Mouse (Mus musculus): ENCODE data around the gene Fstl4.

The Fstl4 gene

DNA sequence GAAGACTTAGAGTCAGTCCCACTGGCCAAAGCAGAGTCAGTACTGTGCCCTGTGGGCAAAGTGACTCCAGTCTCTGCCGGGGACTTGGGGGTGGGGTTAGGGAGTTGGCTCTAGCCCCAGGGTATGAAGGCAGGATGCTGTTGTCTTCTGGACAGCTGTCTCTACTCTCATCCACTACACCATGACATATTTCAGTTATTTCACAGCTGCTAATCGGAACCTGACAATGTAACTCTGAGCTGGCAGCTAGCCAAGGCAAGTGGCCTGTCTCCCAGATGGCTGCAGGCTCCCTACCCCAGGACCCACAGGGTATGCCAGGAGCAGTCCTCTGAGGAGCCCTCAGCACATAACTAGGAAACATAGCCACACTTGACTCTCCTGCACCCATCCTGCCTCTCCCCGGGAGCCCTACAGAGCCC, 334.4 kb downstream of the Fstl4 start:
- DNase-seq = no peak

DNA sequence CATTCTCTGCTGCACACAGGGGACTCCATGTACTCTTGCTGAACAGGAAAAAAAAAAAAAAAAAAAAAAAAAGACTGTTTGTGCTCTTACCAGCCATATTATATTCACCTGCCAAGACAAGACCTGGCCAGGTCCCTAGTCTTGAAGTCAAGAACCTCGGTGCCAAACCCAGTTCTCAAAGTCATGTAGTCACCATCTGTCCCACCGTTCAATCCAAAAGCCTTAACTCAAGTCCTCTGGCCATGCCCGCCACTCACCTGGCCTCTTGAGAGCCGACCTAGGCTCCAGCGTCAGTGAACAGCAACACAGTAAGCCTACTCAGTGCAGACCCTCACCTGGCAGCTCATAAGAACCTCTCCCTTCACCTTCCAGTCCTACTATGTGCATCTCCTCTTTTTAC, 334.9 kb downstream of the Fstl4 start:
- no peak for DNase-seq

DNA sequence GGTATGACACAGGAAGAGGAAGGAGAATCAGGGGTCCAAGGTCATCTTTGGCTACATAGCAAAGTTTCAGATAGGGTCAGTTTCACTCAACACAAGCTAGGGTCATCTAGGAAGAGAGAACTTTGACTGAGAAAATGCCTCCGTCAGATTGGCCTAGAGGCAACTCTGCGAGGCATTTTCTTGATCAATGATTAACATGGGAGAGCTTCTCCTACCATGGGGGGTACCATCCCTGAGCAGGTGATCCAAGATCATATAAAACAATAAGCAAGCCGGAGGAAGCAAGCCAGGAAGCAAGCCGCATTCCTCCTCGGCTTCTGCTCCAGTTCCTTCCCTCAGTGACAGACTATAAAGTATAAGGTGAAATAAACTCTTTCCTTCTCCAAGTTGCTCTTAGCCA, 337.3 kb downstream of the Fstl4 start:
- DNase-seq = peak; percentile 43

DNA sequence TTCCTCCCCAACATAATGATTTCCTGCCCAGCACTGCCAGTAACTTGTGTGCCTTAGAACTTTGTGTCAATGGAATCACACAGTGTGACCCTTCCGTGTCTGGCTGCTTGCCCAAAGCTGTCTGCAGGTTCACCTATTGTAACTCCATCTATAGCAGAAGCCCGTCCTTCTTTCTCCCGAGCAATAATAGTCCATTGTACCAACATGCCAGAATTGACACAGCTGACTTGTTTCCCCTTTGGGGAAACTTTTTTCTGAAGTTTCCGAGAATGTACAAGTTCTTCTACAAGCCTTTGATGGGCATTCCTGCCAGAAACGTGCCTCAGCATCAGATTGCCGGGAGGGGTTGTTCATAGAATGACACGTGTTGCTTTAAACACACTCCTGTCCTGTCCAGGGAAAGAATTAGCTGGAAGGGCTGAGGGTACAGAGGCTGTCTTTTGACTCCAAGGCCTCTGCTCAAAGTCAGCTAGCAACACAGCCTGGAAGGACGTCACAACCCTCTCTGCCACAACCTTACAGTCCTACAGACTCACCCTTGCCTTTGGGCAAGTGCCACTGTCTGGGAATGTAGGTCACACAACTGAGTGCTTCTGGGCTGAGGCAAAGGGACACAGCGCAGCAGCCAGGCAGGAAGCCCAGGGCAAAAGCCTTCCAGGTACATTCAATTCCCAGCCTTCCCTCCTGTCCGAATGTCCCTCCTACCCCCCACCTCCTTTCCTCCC, 339.3 kb downstream of the Fstl4 start:
- DNase-seq = peak; percentile 71

DNA sequence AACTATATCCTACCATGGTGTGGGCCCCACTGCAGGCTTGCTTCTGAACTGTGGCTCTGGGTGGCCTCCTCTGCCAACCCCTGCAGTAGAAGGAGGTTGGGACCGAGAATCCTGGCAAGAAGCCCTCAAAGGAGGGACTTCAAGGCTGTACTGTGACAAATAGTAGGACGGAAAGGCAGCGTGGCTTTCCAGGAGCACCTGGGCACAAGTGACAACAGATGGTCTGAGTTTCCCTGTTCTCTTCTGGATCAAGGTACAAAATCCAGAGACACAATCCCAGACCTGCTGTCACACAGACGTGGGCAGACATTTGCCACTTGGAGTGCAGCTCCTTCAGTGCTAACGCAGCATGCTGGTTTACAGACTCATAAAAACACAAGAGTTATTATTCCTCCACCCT, 343.3 kb downstream of the Fstl4 start:
- no peak for DNase-seq

DNA sequence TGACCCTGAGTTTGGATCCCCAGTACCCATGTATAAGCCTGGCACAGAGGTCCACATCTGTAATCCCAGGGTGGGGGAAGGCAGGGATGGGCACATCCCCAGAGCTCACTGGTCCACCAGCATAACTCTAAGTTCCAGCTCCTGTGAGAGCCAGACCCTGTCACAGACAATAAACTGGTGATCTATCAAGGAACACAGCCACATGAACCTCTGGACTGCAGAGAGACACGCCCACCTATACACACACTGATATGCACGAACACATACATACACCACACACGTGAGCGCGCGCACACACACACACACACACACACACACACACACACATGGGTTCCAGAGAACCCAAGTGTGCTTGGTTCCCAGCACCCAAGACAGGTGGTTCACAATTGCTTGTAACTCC, 344.4 kb downstream of the Fstl4 start:
- no peak for DNase-seq

DNA sequence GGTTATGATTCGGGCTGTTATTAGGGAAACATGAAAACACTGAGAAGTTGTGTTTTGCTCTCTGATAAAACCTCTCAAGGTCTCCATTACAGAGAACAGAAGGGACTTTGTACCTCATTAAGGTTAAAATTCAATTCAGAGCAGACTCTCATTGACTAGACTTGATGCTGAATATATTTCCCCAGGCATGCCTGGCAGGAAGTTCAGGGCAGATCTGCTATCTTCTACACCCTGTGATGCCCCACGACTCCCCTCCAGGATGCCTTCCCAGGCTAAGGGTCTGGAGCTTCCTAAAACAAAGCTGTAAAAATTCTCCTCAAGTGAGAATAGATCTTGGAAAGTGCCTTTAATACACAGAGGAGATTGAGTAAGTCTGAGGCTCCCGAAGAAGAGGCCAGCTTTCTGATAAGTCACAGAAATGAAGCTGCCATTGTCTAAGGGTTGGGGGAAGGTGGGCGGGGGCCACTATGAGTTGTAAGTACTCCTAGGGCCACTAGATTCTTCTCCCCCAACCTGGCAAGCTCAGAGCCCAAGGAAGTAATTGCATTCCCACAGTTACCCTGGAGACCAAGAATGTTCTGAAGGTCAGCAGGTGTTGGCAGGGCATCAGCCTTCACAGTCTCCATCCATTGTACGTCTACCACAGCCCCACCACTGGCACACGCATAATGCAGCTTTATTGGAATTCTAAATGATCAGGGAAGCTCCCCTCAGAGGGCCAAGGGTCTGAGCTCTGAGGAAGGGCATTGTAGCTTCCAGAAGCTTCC, 345.4 kb downstream of the Fstl4 start:
- DNase-seq = peak; percentile 75

DNA sequence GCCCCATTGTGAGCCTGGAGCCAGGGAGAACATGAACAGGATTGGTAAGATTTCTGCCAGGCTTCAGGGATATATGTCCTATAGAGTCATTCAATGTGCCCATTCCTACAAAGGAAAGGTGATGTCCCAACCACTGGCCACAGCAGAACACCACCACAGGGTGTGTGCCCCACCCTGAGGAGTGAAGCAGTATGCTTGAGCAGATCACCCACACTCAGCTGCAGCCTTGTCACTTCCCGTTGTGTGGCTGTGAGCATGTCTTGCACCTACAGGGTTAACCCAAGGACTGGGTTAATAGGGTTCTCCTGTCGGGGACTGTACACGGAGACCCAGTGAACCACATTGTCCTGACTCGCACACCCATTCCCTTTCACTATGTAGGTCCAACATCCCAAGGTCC, 351.3 kb downstream of the Fstl4 start:
- no peak for DNase-seq

DNA sequence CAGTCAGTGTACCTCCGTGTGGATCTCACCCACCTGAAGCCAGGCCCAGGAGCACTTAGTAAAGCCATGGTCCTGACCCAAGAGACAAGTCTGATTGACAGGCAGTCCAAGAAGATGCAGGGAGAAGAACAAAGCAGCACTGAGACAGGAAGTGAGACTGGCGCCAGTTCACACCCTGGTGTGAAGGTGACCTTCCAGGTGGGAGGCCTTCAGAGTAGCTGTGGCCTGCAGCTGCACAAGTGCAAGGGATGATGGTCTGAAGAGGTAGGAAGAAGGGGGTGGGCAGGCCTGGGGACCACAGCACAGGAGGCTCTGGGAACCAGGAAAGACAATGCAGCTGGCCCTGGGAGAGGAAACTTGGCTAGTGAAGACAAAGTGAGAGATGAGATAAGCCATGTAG, 351.9 kb downstream of the Fstl4 start:
- no peak for DNase-seq

DNA sequence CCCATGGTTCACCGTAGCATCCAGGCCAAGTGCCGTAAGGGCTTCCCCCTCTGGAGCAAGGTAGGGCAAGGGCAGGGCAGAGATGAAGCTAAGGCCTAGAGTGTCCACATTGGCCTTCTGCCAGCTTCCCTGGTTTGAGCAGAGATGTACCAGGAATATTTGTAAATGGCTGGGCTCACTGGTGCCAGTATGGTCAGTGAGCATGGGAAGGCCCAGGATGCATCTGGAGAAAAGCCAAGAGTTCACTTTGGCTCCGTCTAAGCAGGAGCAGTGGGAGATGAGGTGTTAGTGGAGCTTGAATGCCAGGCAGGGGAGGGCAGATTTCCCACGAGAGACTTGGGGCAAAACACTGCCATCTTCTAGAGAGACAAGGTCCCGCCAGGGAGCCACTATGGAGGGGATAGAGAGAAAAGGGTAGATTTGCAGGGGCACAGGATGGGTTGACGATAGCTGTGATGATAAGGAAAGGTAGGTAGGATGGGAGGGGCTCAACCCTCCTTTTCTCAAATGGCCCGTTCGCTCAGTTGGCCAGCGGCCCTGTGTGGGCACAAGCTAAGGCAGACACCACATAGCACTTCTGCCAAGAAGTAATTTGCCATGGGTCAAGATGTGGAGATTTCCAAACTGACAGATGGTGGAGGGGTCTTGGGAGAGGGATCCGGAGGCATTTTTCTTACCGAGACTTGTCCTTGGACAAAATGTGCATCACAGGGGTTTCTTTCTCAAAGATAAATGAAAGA, 354.0 kb downstream of the Fstl4 start:
- DNase-seq = peak; percentile 33

DNA sequence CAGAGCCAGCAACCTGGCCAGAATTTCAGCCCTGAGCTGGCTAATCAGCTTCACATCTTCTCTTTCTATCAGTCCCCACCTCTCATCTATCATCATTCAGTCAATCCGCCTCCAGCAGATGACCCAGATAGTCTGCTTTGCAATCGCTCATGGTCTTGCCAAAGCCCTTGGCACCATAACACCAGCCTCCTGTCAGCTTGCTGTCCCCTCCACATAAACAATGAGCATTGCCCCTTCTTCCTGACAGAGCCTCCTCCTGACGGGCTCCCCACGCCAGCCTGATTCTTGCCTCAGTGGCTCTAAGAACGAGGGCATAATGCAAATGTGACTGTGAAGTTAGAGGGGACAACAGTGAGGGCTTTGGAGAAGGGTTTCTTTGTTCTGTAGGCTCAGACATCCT, 355.5 kb downstream of the Fstl4 start:
- no peak for DNase-seq

DNA sequence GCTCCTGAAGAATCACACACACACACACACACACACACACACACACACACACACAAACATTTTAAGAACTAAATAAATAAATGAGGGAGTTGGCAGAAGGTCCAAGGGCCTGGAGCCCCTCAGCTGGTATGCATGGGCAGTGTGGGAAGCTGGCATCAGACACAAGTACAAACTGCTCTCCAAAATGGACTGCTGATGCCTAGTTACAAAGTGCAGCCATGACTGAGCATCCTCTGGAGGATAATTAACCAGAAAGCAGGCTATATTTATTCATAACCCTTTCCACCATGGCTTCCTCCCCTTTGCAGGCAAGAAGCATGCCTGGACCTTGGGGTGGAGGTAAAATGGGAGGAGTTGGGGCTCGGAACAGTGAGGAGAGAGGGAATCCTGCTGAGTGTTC, 356.8 kb downstream of the Fstl4 start:
- peak; percentile 76 for DNase-seq

DNA sequence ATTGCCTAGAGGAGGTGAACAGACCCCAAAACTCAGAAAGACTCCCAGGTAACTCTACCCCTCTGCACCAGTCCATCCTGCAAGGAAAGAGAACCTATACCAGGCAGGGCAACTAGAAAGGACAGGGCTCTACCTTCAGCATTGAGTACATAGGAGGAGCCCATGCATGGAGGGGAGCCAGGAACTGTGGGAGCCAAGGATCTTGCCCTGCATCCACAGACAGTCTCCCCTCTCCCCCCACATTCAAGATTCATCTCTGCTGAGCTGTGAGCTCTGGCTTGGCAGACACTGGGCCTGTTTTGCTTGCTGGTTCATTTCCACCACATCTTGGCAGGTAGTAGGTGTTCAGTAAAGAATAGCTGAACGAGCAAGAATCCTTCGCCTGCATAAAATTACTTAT, 360.4 kb downstream of the Fstl4 start:
- DNase-seq = no peak

DNA sequence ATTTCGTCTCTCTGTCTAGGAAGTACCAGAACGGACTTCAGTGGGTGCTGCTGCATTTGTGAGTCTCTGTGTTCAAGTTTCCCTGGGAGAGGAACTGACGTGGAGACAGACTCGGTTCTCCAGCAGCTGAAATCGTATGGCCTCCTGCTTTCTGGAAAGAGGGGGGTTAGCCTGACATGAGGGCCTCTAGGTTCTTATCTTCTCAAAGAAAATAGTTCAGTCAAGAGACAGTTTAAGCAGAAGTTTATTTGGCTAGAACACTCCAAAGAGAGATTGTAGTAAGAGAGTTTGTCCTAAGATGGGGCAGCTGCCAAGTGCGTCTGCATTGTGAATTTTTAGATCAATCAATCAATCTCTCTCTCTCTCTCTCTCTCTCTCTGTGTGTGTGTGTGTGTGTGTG, 362.2 kb downstream of the Fstl4 start:
- no peak for DNase-seq

DNA sequence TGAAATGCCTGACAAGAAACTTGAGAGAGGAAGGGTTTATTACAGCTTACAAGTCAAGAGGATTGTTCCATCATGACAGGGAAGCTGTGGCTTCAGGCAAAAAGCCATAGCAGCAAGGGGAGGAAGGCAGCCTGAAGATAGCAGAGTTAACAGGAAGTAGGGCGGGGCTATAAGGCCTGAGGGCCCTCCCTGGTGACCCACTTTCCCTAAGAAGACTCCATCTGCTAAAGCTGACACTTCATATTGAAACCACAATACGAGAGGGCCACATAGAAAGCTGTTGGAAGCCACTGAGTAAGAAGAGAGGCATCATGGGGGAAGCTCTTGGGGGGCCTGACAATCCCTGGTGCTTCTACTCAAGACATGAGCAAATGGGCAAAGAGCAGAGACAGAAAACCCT, 364.2 kb downstream of the Fstl4 start:
- DNase-seq = no peak

DNA sequence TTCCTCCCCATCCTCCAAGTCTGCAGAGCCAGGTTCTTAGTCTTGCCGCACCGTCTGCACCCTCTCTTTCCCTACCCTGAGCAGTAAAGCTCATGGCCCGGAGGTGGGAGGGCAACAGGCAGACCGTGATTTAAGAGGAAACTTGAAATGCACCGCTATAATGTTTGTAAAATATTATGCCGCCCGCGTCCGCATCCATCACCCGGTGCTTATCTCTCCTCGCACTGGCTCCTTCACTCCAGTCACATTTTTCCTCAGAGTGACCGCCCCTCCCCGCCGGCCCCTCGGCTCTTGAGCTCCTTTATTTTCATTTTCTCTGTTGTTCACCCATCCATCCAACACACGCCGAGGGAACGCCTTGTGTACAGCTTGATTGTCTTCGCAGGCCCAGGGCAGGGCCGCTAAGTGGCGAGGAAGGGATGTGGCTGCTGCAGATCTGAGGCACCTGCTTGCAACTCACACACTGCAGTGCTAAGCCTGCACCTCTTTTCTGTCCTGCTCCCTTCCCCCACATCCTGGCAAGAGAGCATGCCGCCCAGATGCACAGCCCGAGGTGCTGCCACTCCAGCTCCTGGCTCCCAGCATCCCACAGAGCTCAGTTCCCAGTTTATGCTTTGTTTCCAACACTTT, 368.1 kb downstream of the Fstl4 start:
- no peak for DNase-seq

DNA sequence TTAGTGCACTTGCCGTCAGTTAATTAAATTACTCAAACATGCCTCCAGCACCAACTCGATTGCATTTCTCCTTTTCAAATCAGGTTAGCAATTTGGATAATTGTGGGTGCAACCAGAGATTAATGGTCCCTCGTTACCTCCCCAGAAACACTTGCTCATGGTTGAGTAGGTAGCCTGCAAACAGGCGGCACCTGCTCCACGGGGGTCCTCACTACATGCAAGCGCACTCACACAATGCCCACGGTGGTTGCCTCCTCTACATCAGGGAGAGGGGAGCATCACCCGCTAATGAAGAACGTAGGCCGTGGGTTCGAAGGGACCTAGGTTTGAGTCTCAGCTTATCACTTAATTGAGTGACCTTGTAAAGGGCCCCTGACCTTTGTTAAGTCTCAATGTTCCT, 371.9 kb downstream of the Fstl4 start:
- no peak for DNase-seq

DNA sequence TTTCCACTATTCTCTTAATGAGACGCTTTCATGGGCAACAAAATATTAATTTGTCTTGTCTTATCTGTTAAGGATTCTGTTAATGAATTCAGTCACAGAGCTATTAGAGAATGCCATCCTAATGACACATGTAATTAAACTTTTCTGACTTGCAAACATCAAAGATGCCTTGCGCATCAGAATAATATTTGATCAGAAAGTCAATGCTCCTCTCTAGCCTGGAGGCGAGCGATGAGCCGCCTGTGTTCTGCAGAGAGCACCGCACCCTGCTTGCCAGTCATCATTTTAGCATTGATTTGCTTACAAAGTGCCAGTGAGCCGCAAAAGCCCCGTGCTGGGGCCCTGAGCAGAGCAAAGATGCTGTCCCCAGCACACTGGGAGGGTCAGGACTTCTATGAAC, 372.9 kb downstream of the Fstl4 start:
- no peak for DNase-seq

DNA sequence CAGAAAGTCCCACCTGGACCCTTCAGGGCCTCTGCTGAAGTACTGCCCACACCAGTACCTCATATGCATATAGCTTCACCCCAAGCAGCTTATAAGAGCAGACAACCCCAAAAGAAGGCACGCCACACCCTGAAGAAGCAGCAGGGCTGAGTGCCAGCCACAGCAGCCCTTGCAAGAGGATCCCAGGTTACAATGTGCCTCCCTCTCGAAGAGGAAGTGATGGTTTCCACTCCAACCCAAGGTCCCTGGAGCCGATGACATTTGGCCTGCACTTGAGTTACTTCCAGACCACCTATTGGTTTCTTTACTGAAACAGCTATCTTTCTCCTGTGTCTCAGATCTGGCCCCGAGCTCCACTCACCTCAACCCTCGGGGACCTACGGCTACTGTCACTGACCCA, 373.8 kb downstream of the Fstl4 start:
- DNase-seq = no peak

DNA sequence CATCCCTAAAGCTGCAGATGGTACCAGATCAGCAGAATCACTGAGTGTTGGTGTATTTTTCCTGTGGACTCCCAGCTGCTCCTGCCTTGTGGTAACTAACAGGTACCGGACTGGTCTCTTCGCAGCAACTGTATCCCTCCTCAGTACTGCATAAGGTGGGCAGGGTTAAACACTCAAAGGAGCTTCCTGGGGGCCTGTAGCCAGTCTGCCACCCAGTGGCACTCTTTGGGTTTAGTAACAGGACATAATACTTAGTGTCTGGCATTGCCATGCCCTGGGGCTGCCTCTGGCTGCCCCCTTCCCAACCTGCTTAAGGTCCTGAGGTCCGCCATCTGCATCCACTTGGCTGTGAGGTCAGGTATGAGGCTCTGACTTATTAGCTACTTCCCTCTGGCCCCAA, 375.2 kb downstream of the Fstl4 start:
- DNase-seq = no peak

DNA sequence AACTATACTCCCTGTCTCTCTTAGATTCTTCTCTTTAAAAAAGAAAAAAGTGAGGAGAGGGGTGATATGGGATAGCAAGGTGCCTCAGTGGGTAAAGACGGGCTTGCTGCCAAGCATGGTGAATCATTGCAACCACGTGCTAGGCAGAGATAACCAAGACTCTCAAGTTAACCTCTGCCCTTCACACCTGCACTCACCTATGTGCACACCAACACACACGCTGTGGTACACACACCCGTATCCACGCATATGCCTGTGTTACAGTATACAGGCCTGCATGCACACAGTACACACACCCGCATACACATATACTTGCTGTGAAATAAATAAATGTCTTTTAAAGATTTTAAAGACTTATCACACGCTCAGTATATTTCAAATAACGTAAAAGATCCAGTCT, 375.8 kb downstream of the Fstl4 start:
- no peak for DNase-seq

DNA sequence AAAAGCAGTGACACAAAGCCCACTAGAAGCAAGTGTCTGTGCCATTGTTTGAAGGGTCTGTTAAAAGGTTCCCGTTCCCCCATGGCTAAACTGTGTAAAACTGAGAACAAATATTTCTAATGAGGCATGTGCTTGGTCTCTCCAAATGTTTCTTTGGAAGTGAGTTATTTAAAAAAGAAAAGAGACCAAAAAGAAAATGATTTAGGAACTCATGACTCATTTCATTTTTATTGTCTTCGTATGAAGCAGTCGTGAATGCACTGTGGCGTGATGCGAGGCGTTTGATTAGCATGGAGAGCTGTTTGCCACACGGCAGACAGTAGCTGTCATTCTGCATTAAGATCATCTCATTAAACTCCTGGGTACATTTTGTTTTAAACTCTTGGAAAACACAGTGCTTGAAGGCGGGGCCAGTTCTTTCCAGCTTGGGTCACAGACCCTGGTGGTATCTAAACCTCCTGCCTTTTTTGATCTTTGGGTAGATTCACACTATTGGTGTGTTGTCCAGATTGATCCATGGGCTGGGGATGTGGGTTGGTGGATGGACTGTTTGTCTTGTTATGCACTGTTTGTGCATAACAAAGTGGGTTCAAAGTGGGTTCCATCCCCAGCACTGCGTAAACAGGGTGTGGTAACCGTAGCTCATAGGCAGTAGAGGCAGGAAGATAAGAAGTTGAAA, 376.4 kb downstream of the Fstl4 start:
- DNase-seq = no peak

DNA sequence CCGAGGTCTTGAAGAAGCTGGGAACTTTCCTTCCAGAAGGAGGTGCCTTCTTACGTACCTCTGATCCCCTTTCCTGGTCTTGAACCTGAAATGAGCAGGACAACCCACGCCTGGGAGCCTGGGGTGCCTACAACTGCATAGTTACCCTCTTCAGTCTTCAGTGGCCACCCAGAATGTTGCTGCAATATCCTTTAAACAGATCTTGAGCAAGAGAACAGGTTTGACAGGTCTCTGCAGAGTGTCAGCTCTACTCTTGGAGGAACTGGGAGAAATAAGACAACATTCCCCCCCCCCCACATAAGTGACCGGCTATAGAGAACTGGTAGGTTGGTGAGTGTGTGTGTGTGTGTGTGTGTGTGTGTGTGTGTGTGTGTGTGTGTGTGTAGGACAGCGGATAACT, 379.1 kb downstream of the Fstl4 start:
- DNase-seq = no peak
